Mouse (Mus musculus): ENCODE data around the gene Olfr773. TPM values are rescaled to one million over a fixed set of nuclear protein-coding genes. Genes with fewer than 3 reads are reported as not detected.

The Olfr773 gene
- polyA plus RNA-seq (2014; fragmentation: Illumina TruSeq; extraction: RNeasy Lipid Tissue Mini Kit (QIAGEN cat#74804); ENCODE audit: low replicate concordance) = not detected

GRCm38 (mm10) chr10:129187319-129187718, at the start of gene Olfr773:
Gene Olfr773 (minus strand): TSS chr10:129187419.

DNA sequence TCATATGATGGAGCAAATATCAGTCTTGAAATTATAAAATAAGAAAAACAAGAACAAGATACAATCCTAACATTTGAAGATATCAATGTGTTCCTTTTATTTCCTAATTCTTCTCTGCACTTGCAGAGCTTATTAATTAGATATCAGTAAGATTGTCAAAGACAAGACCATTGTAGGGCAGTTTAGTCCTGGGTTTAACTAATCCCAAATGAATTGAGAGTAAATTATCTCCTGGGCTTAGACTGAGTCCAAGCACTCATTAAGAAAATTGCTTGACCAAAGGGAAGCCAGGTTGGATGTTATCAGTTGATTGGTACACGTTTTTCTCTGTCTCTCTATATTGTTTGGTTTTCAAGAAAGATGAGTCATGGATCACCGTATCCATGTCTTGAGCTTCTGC, 48.7 kb upstream of the Olfr773 start, which contains the start of gene Olfr774:
TSS of gene Olfr774 (plus strand) at position 301 of the 400 bp plus-strand sequence.

GRCm38 (mm10) chr10:129177821-129178220, 9.4 kb downstream of the Olfr773 start, which contains the start of gene Olfr772:
Gene Olfr772 (minus strand): TSS chr10:129177921.

DNA sequence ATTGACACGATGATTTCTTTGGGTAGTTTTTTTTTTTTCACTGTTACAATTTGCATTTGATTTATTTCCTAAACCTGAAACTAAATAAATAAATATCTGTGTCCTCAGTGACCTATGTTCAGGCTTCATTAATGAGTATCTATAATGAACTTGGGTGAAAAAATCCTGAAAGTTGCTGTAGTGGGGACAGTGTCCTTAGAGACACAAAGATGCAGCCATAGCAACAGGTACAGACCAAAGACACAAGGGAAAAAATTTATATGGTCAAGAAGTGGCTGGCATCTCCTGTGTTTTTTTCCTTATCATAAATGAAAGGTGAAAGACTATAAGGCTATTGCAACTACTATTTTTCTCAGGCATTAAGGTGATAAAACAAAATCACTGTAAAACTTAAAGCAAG, 22.6 kb downstream of the Olfr773 start, which contains the start of gene Olfr771:
TSS of gene Olfr771 (minus strand) at position 101 of the 400 bp plus-strand sequence.

GRCm38 (mm10) chr10:129138898-129139297, 48.3 kb downstream of the Olfr773 start, which contains the start of gene Olfr770:
Gene Olfr770 (minus strand): TSS chr10:129138998.

Other genes starting within 250 kb of the Olfr773 start
- gene Mettl7b, start 226.4 kb downstream of the Olfr773 start, polyA plus RNA-seq (2014; fragmentation: Illumina TruSeq; extraction: RNeasy Lipid Tissue Mini Kit (QIAGEN cat#74804); ENCODE audit: low replicate concordance) = 4.3 TPM
- not detected for gene Olfr9, start 198.0 kb downstream of the Olfr773 start, polyA plus RNA-seq (2014; fragmentation: Illumina TruSeq; extraction: RNeasy Lipid Tissue Mini Kit (QIAGEN cat#74804); ENCODE audit: low replicate concordance)
- gene Olfr763, start 176.6 kb downstream of the Olfr773 start, polyA plus RNA-seq (2014; fragmentation: Illumina TruSeq; extraction: RNeasy Lipid Tissue Mini Kit (QIAGEN cat#74804); ENCODE audit: low replicate concordance) = not detected
- gene Olfr764-ps1, start 147.5 kb downstream of the Olfr773 start, polyA plus RNA-seq (2014; fragmentation: Illumina TruSeq; extraction: RNeasy Lipid Tissue Mini Kit (QIAGEN cat#74804); ENCODE audit: low replicate concordance) = not detected
- not detected for gene Olfr765, start 137.4 kb downstream of the Olfr773 start, polyA plus RNA-seq (2014; fragmentation: Illumina TruSeq; extraction: RNeasy Lipid Tissue Mini Kit (QIAGEN cat#74804); ENCODE audit: low replicate concordance)
- not detected for gene Olfr766-ps1, start 118.4 kb downstream of the Olfr773 start, polyA plus RNA-seq (2014; fragmentation: Illumina TruSeq; extraction: RNeasy Lipid Tissue Mini Kit (QIAGEN cat#74804); ENCODE audit: low replicate concordance)
- not detected for gene Olfr767, start 104.5 kb downstream of the Olfr773 start, polyA plus RNA-seq (2014; fragmentation: Illumina TruSeq; extraction: RNeasy Lipid Tissue Mini Kit (QIAGEN cat#74804); ENCODE audit: low replicate concordance)
- gene Olfr768, start 88.0 kb downstream of the Olfr773 start, polyA plus RNA-seq (2014; fragmentation: Illumina TruSeq; extraction: RNeasy Lipid Tissue Mini Kit (QIAGEN cat#74804); ENCODE audit: low replicate concordance) = not detected
- not detected for gene Olfr769, start 69.6 kb downstream of the Olfr773 start, polyA plus RNA-seq (2014; fragmentation: Illumina TruSeq; extraction: RNeasy Lipid Tissue Mini Kit (QIAGEN cat#74804); ENCODE audit: low replicate concordance)
- gene Olfr770, start 48.4 kb downstream of the Olfr773 start, polyA plus RNA-seq (2014; fragmentation: Illumina TruSeq; extraction: RNeasy Lipid Tissue Mini Kit (QIAGEN cat#74804); ENCODE audit: low replicate concordance) = not detected
- gene Olfr771, start 22.7 kb downstream of the Olfr773 start, polyA plus RNA-seq (2014; fragmentation: Illumina TruSeq; extraction: RNeasy Lipid Tissue Mini Kit (QIAGEN cat#74804); ENCODE audit: low replicate concordance) = not detected
- gene Olfr772, start 9.5 kb downstream of the Olfr773 start, polyA plus RNA-seq (2014; fragmentation: Illumina TruSeq; extraction: RNeasy Lipid Tissue Mini Kit (QIAGEN cat#74804); ENCODE audit: low replicate concordance) = not detected
- not detected for gene Olfr774, start 48.8 kb upstream of the Olfr773 start, polyA plus RNA-seq (2014; fragmentation: Illumina TruSeq; extraction: RNeasy Lipid Tissue Mini Kit (QIAGEN cat#74804); ENCODE audit: low replicate concordance)
- not detected for gene Olfr775, start 61.0 kb upstream of the Olfr773 start, polyA plus RNA-seq (2014; fragmentation: Illumina TruSeq; extraction: RNeasy Lipid Tissue Mini Kit (QIAGEN cat#74804); ENCODE audit: low replicate concordance)
- gene Olfr776, start 71.7 kb upstream of the Olfr773 start, polyA plus RNA-seq (2014; fragmentation: Illumina TruSeq; extraction: RNeasy Lipid Tissue Mini Kit (QIAGEN cat#74804); ENCODE audit: low replicate concordance) = not detected
- not detected for gene Olfr777, start 84.1 kb upstream of the Olfr773 start, polyA plus RNA-seq (2014; fragmentation: Illumina TruSeq; extraction: RNeasy Lipid Tissue Mini Kit (QIAGEN cat#74804); ENCODE audit: low replicate concordance)
- not detected for gene Olfr780, start 130.7 kb upstream of the Olfr773 start, polyA plus RNA-seq (2014; fragmentation: Illumina TruSeq; extraction: RNeasy Lipid Tissue Mini Kit (QIAGEN cat#74804); ENCODE audit: low replicate concordance)
- not detected for gene Olfr781, start 141.4 kb upstream of the Olfr773 start, polyA plus RNA-seq (2014; fragmentation: Illumina TruSeq; extraction: RNeasy Lipid Tissue Mini Kit (QIAGEN cat#74804); ENCODE audit: low replicate concordance)
- gene Olfr782, start 161.4 kb upstream of the Olfr773 start, polyA plus RNA-seq (2014; fragmentation: Illumina TruSeq; extraction: RNeasy Lipid Tissue Mini Kit (QIAGEN cat#74804); ENCODE audit: low replicate concordance) = not detected
- not detected for gene Olfr784, start 196.7 kb upstream of the Olfr773 start, polyA plus RNA-seq (2014; fragmentation: Illumina TruSeq; extraction: RNeasy Lipid Tissue Mini Kit (QIAGEN cat#74804); ENCODE audit: low replicate concordance)
- gene Olfr785, start 218.0 kb upstream of the Olfr773 start, polyA plus RNA-seq (2014; fragmentation: Illumina TruSeq; extraction: RNeasy Lipid Tissue Mini Kit (QIAGEN cat#74804); ENCODE audit: low replicate concordance) = not detected
- gene Olfr786, start 239.9 kb upstream of the Olfr773 start, polyA plus RNA-seq (2014; fragmentation: Illumina TruSeq; extraction: RNeasy Lipid Tissue Mini Kit (QIAGEN cat#74804); ENCODE audit: low replicate concordance) = not detected